Mouse (Mus musculus) embryonic facial prominence, embryonic 10.5 days (tissue): ENCODE measurements around the gene Smyd4. TPM values are rescaled to one million over a fixed set of nuclear protein-coding genes. Genes with fewer than 3 reads are reported as not detected.
A peak's percentile ranks its signal among the peaks of the same experiment; 100 is the strongest.

Experiments used
- DNase-seq: peaks from one replicate; pipeline ENCODE4 v3.0.0-alpha.2; 2017; ENCODE audit warnings: low spot score
- H3K27ac ChIP-seq: fragments of 300-500 bp; sonication (generic); replicated peaks from 2 replicates; pipeline ENCODE4 v1.5.1; 2016; ENCODE audit warnings: mild to moderate bottlenecking
- H3K27me3 ChIP-seq: fragments of 300-500 bp; sonication (generic); replicated peaks from 2 replicates; pipeline ENCODE4 v1.6.1; 2016; ENCODE audit warnings: low read depth, mild to moderate bottlenecking; ENCODE audit not compliant: poor library complexity, severe bottlenecking
- H3K36me3 ChIP-seq: fragments of 300-500 bp; sonication (generic); replicated peaks from 2 replicates; pipeline ENCODE4 v1.6.1; 2016; ENCODE audit warnings: mild to moderate bottlenecking, moderate library complexity
- H3K4me1 ChIP-seq: fragments of 300-500 bp; sonication (generic); 2 replicates; pipeline ENCODE4 v1.6.1; 2016
- H3K4me3 ChIP-seq: fragments of 300-500 bp; sonication (generic); 2 replicates; pipeline ENCODE4 v1.5.1; 2016; ENCODE audit warnings: mild to moderate bottlenecking, moderate library complexity
- H3K9me3 ChIP-seq: fragments of 300-500 bp; sonication (generic); 2 replicates; pipeline ENCODE4 v1.6.1; 2016; ENCODE audit warnings: mild to moderate bottlenecking
- WGBS: fragments of 180-500 bp; shearing (Covaris S2); methylation state at CpG from one replicate; pipeline ENCODE4 v1.1.7; 2016; 5-methylcytosine and 5-hydroxymethylcytosine counted together
- polyA plus RNA-seq: library from polyadenylated mRNA; unstranded; fragments of >200 nt; fragmentation: Nextera tagmentation; extraction: Ambion mirVana; gene quantifications from 2 replicates; pipeline ENCODE4 v1.2.1, GENCODE M21; 2016

Smyd4 gene
- 18.2 TPM in 2 replicates for polyA plus RNA-seq

DNA sequence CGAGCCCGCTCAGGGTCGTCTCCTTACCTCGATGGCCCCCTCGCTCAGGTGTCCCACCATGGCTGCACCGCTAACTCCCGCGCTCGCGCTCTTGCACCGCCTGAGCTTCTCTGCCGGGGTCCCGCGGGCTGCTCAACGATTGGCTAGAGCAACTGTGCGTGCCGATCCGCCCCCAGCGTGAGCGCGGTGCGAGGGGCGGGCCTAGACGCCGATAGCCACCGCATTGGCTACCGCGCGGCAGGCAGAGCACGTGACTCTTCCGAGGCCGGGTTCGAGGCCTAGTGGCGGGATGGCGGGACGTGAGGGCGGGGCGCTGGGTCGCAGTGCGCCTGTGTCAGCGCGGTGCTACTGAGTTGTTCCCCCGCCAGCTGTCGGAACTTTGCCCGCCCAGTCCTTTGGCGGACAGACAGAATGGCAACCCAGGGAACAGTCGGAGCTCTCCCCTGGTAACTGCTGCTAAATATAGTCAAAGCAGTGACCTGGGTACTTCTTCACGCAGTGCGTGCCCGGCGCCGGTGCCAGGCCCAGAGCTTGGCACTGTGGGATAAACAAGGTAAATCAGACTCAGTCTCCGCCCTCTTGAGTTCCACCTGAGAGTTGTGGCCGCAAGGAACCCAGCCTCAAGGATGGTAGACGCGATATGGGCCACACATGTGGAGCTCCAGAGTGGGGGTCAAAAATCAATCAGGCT lies at the start of gene Smyd4, which contains the start of gene Rpa1:
Gene Smyd4, plus strand, starts transcription at position 235 of the 691 bp plus-strand sequence.
Gene Rpa1, minus strand, starts transcription at position 126 of the 691 bp plus-strand sequence.
- whole genome bisulfite sequencing: under 1% methylated on average over 56 of the region's 56 CpGs
- Histone ChIP-seq H3K9me3 (no peaks in the 10 kb centered on the region), H3K4me1 (peaks cover 30% of the 10 kb centered on the region), H3K4me3 (peak within 1 kb of the TSS; percentile 83), H3K36me3 (peaks cover 16% of the 10 kb centered on the region), H3K27ac (peak within 1 kb of the TSS; percentile 89), H3K27me3 (no peaks in the 10 kb centered on the region)
- peak; percentile 98 for DNase-seq

GRCm38 (mm10) chr11:75298491-75298890 lies 49.7 kb upstream of the Smyd4 start:
- H3K4me3 ChIP-seq: no peak overlapping the region
- 62% methylated on average over 11 of the region's 11 CpGs for WGBS
- peaks cover 47% of the 10 kb centered on the region for H3K36me3 ChIP-seq
- no peak overlapping the region for H3K27ac ChIP-seq
- no peak for DNase-seq
- peaks cover 8% of the 10 kb centered on the region for H3K27me3 ChIP-seq
- H3K9me3 ChIP-seq: no peaks in the 10 kb centered on the region
- H3K4me1 ChIP-seq: peaks cover 14% of the 10 kb centered on the region

DNA sequence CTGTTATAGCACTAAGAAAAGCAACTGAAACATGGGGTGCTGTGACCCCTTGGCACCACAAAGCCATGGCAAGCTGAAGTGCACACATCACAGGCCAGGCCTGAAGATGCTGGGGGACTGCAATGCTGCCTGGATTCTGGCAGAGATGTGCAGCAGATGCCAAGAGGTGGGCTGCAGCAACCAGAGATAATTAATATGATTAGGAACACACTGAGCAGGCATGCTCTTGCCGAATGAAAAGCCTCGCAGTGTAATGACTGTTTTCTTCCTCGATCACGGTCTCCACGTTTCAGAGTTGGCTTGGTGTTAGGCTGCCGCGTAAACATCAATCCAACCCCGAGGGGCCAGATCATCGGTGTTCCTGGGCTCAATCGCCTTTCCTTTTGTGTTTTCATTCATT lies 48.4 kb upstream of the Smyd4 start:
- Histone ChIP-seq H3K9me3 (no peaks in the 10 kb centered on the region), H3K36me3 (peaks cover 58% of the 10 kb centered on the region), H3K27me3 (no peaks in the 10 kb centered on the region), H3K4me1 (peaks cover 10% of the 10 kb centered on the region), H3K27ac (no peak overlapping the region), H3K4me3 (no peak overlapping the region)
- WGBS: 89% methylated on average over 10 of the region's 10 CpGs
- no peak for DNase-seq

GRCm38 (mm10) chr11:75300954-75301353 lies 47.3 kb upstream of the Smyd4 start:
- H3K27me3 ChIP-seq: no peaks in the 10 kb centered on the region
- H3K27ac ChIP-seq: no peak overlapping the region
- H3K36me3 ChIP-seq: peaks cover 70% of the 10 kb centered on the region
- H3K4me1 ChIP-seq: peaks cover 10% of the 10 kb centered on the region
- 89% methylated on average over 9 of the region's 9 CpGs for WGBS
- H3K4me3 ChIP-seq: no peak overlapping the region
- no peaks in the 10 kb centered on the region for H3K9me3 ChIP-seq
- no peak for DNase-seq

- Histone ChIP-seq H3K9me3 (no peaks in the 10 kb centered on the region), H3K27ac (no peak overlapping the region), H3K36me3 (peaks cover 99% of the 10 kb centered on the region), H3K4me1 (no peaks in the 10 kb centered on the region), H3K4me3 (no peak overlapping the region), H3K27me3 (no peaks in the 10 kb centered on the region)
- WGBS: 89% methylated on average over 9 of the region's 9 CpGs
- no peak for DNase-seq
Measured at GRCm38 (mm10) chr11:75304797-75305196, 43.4 kb upstream of the Smyd4 start.

- H3K36me3 ChIP-seq: peaks cover 99% of the 10 kb centered on the region
- H3K27ac ChIP-seq: no peak overlapping the region
- no peak for DNase-seq
- WGBS: 83% methylated on average over 4 of the region's 4 CpGs
- no peaks in the 10 kb centered on the region for H3K27me3 ChIP-seq
- no peaks in the 10 kb centered on the region for H3K4me1 ChIP-seq
- no peaks in the 10 kb centered on the region for H3K9me3 ChIP-seq
- H3K4me3 ChIP-seq: no peak overlapping the region
Measured at GRCm38 (mm10) chr11:75308650-75309049, 39.6 kb upstream of the Smyd4 start.

DNA sequence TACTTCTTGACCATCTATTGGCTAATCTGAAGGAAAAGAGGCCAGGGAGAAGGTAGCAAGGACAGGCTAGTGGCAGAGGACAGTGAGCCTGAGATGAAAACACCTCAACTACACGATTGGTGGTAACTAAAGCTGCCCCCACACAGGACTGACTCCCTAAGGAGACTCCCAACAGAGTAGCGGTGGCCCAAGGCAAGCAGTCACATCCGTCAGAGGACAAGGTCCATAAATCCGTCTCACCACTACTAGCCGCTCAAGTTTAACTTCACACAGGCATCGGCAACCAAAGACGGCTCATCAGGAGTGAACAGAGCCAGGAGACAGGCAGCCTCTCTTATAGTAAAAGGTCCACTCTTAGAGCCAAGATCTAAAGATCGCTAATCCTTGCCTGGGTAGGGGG lies 37.4 kb upstream of the Smyd4 start:
- H3K9me3 ChIP-seq: no peaks in the 10 kb centered on the region
- H3K27me3 ChIP-seq: no peaks in the 10 kb centered on the region
- no peak overlapping the region for H3K4me3 ChIP-seq
- WGBS: 90% methylated on average over 8 of the region's 8 CpGs
- no peaks in the 10 kb centered on the region for H3K4me1 ChIP-seq
- H3K27ac ChIP-seq: no peak overlapping the region
- peaks cover 100% of the 10 kb centered on the region for H3K36me3 ChIP-seq
- no peak for DNase-seq

- no peak overlapping the region for H3K27ac ChIP-seq
- H3K9me3 ChIP-seq: no peaks in the 10 kb centered on the region
- H3K36me3 ChIP-seq: peaks cover 100% of the 10 kb centered on the region
- WGBS: 87% methylated on average over 6 of the region's 6 CpGs
- no peaks in the 10 kb centered on the region for H3K27me3 ChIP-seq
- no peaks in the 10 kb centered on the region for H3K4me1 ChIP-seq
- no peak for DNase-seq
- no peak overlapping the region for H3K4me3 ChIP-seq
Measured at GRCm38 (mm10) chr11:75311751-75312150, 36.5 kb upstream of the Smyd4 start.

DNA sequence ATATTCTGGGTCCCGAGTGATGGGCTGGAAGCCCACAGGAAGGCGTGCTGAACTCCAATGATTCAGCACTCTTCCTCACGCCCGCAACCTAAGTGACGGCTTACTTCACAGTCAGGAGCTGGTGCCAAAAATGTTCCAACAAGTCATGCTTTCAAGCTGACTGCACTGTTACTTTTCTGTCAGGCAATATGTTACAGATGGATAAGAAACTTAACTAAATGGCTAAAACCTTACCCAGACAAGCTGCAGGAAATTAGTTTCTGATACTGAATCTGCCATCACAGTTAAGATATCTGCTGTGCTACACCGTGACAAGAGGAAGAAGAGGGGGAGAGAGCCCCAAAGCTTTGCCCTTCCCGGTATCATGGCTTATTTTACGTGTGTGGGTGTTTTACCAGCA lies 34.4 kb upstream of the Smyd4 start:
- H3K36me3 ChIP-seq: peaks cover 100% of the 10 kb centered on the region
- no peaks in the 10 kb centered on the region for H3K27me3 ChIP-seq
- H3K9me3 ChIP-seq: no peaks in the 10 kb centered on the region
- H3K27ac ChIP-seq: no peak overlapping the region
- H3K4me1 ChIP-seq: no peaks in the 10 kb centered on the region
- no peak overlapping the region for H3K4me3 ChIP-seq
- WGBS: 94% methylated on average over 8 of the region's 8 CpGs
- no peak for DNase-seq

- Histone ChIP-seq H3K27ac (no peak overlapping the region), H3K27me3 (no peaks in the 10 kb centered on the region), H3K4me3 (no peak overlapping the region), H3K4me1 (peaks cover 6% of the 10 kb centered on the region; the same call in 1 of the 2 replicates), H3K36me3 (peaks cover 73% of the 10 kb centered on the region), H3K9me3 (no peaks in the 10 kb centered on the region)
- no peak for DNase-seq
- 87% methylated on average over 14 of the region's 14 CpGs for WGBS
Measured at GRCm38 (mm10) chr11:75318351-75319221, 29.6 kb upstream of the Smyd4 start.

GRCm38 (mm10) chr11:75319246-75319645 lies 29.0 kb upstream of the Smyd4 start:
- no peaks in the 10 kb centered on the region for H3K9me3 ChIP-seq
- peaks cover 71% of the 10 kb centered on the region for H3K36me3 ChIP-seq
- H3K4me3 ChIP-seq: no peak overlapping the region
- H3K4me1 ChIP-seq: peaks cover 6% of the 10 kb centered on the region; the same call in 1 of the 2 replicates
- H3K27ac ChIP-seq: no peak overlapping the region
- no peaks in the 10 kb centered on the region for H3K27me3 ChIP-seq
- DNase-seq: no peak
- whole genome bisulfite sequencing: 80% methylated on average over 5 of the region's 5 CpGs

DNA sequence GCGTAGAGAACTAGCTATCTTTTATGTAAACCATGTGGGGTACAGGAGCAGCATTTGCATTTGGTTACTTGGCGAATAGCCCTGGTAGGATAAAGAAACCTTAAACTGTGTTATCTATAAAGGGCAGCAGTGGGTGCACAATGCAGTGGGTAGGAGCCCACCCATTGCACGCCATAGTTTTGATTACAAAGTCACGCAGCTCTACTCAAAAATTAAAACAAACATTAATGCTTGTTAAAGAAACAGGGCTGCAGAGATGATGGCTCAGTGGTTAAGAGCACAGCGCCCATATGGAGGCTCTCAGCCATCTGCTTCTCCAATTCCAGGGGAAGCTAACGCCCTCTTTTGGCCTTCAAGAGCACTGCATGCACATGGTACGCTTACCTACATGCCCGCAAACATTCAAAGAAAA lies 24.9 kb upstream of the Smyd4 start:
- Histone ChIP-seq H3K27me3 (no peaks in the 10 kb centered on the region), H3K27ac (no peak overlapping the region), H3K36me3 (peaks cover 67% of the 10 kb centered on the region), H3K4me3 (no peak overlapping the region), H3K4me1 (peaks cover 6% of the 10 kb centered on the region; the same call in 1 of the 2 replicates), H3K9me3 (no peaks in the 10 kb centered on the region)
- no peak for DNase-seq
- 82% methylated on average over 8 of the region's 8 CpGs for WGBS
